Mouse (Mus musculus): ENCODE measurements at regions not wholly inside any gene's neighbourhood (a gene's known extent, or its start where the extent isn't known, plus 50 kb on each side); places are given as distances from the start of the nearest gene placed in this dataset.

DNA sequence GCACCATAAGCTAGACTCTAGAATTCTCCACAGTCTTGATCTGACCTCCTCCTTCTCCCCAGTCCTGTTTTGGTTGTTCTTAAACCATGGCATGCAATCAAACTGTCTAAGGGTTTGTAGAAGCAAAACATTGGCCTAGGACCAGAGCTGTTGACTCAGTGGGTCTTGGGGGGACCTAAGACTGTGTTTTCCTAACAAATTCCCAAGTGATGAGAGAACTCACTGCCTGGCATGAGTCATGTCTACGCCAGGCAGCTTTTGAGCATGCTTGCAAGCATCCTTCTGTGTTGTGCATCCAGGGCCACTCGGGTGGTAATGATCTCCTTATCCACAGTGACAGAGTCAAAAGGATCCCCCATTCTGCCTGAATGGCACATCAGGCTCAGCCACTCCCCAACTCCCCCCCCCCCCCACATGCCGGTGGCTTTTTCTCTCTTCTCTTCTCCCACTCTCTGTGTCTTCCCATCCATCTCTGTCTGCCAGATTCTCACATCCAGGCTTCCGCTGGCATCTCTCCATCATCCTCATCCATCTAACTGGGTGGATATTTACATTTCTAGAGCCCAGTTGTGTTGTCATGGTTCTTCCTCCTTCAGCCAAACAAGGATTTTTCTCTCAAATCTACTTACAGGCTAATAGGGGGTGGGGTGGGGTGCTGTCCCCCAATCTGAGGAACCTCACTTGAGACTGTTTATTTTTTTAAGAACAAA lies 246.1 kb upstream of the Cadm1 start:
- TF ChIP-seq CEBPB (IDR thresholded peaks at IDR 0.05; ENCODE audit: low read depth) = no peak
- no peak for TF ChIP-seq MAX (IDR thresholded peaks at IDR 0.05)
- no peak for TF ChIP-seq MYOG (IDR thresholded peaks at IDR 0.05; ENCODE audit: control insufficient read depth, extremely low read depth, insufficient read length)
- TF ChIP-seq USF1 (IDR thresholded peaks at IDR 0.05; ENCODE audit: low read depth) = no peak
- no peak for TF ChIP-seq MYOD1 (IDR thresholded peaks at IDR 0.05; ENCODE audit: control insufficient read depth, insufficient read length, low read depth)
- TF ChIP-seq FOSL1 (IDR thresholded peaks at IDR 0.05; ENCODE audit: insufficient read depth, low read length, poor library complexity, severe bottlenecking) = no peak
- no peak for TF ChIP-seq CTCF (IDR thresholded peaks at IDR 0.05; ENCODE audit: control insufficient read depth, insufficient read depth, insufficient read length)

DNA sequence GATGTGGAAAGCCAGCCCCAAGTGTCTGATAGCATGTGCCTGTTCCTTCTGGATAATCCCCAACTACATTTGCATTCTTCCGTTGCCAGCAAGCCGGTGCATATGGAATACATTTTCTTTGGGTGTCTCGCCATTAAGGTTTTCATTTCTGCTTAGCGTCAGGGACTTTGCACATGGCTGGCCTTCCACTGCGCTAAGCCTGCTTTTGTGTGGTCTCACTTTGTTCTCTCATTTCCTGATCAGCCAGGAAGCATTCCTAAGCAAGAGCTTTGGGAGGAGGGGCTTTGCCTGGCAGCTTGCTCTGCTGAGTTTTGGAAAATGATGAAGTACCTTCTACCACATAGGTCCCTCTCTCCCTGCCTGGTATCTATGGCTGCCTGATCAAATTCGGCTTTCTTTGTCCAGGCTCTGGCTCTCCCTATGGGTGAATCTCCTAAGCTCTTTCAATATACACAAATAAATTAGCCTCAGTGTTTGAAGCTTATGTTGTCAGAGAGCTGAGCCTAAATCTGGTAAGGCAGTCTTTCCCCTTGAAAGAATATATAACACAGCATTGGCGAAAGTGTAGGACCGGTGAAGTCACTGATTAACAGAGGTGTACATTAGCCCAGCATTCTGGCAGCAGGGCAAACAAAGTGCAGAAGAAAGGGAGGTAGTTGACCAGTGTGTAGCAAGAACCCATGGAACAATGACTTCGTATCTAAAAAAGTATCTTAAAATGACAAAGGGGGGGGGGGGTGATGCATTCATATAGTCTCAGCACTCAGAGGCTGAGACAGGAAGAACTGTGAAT lies 242.8 kb upstream of the Cadm1 start:
- TF ChIP-seq FOSL1 (IDR thresholded peaks at IDR 0.05; ENCODE audit: insufficient read depth, low read length, poor library complexity, severe bottlenecking) (no peak), MYOD1 (IDR thresholded peaks at IDR 0.05; ENCODE audit: control insufficient read depth, insufficient read length, low read depth) (no peak), CEBPB (IDR thresholded peaks at IDR 0.05; ENCODE audit: low read depth) (no peak), MYOG (IDR thresholded peaks at IDR 0.05; ENCODE audit: control insufficient read depth, extremely low read depth, insufficient read length) (no peak), CTCF (IDR thresholded peaks at IDR 0.05; ENCODE audit: control insufficient read depth, insufficient read depth, insufficient read length) (no peak), USF1 (IDR thresholded peaks at IDR 0.05; ENCODE audit: low read depth) (no peak), MAX (IDR thresholded peaks at IDR 0.05) (no peak)
- no peaks in the 10 kb centered on the region for H3K36me3 ChIP-seq (ENCODE audit: control insufficient read depth, insufficient read depth)
- H3K79me3 ChIP-seq (ENCODE audit: low read depth) = no peaks in the 10 kb centered on the region
- H3K4me3 ChIP-seq (ENCODE audit: insufficient read depth, poor library complexity, severe bottlenecking) = no peak overlapping the region
- H3ac ChIP-seq (ENCODE audit: control insufficient read depth, insufficient read length, low read depth) = no peak overlapping the region
- no peaks in the 10 kb centered on the region for H3K27me3 ChIP-seq (ENCODE audit: control insufficient read depth, insufficient read depth, insufficient read length)
- H3K79me2 ChIP-seq (ENCODE audit: control insufficient read depth, insufficient read depth) = no peaks in the 10 kb centered on the region

More for the DNA sequence above, 246.1 kb upstream of the Cadm1 start:
- H3ac ChIP-seq (ENCODE audit: control insufficient read depth, insufficient read length, low read depth) = no peak overlapping the region
- no peaks in the 10 kb centered on the region for H3K36me3 ChIP-seq (ENCODE audit: control insufficient read depth, insufficient read depth)
- no peaks in the 10 kb centered on the region for H3K79me2 ChIP-seq (ENCODE audit: control insufficient read depth, insufficient read depth)
- H3K79me3 ChIP-seq (ENCODE audit: low read depth) = no peaks in the 10 kb centered on the region
- H3K4me3 ChIP-seq (ENCODE audit: insufficient read depth, poor library complexity, severe bottlenecking) = no peak overlapping the region
- no peaks in the 10 kb centered on the region for H3K27me3 ChIP-seq (ENCODE audit: control insufficient read depth, insufficient read depth, insufficient read length)

DNA sequence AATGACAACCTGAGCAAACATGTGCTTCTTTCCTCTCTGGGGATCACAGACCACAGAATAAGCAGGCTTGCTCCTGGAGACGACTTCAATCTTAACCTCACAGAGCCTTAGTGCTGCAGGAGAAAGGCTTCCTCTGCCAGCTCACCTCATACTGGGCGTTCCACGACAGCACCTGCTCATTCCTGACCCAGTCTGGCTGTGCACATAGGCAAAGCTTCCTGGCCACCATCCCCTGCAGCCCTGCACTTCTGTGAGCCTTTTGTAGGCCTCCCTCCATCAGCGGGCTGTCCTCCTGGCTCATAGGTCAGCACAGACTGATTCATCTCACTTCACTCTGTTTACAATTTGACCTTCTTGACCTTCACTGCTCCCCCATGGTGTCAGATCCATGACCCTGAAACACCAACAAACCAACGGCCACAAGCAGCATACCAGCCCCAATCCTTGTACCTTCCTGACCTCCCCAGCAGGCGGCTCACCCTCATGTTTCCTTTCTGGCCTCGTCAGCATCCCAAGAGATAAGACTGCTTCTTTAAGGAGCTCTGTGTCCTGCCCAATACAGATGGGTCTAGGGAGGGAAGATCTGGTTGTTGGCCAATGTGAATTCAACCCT lies 241.3 kb upstream of the Cadm1 start:
- TF ChIP-seq MYOD1 (IDR thresholded peaks at IDR 0.05; ENCODE audit: control insufficient read depth, insufficient read length, low read depth) = no peak
- TF ChIP-seq MAX (IDR thresholded peaks at IDR 0.05) = no peak
- no peak for TF ChIP-seq CTCF (IDR thresholded peaks at IDR 0.05; ENCODE audit: control insufficient read depth, insufficient read depth, insufficient read length)
- TF ChIP-seq USF1 (IDR thresholded peaks at IDR 0.05; ENCODE audit: low read depth) = no peak
- no peak for TF ChIP-seq FOSL1 (IDR thresholded peaks at IDR 0.05; ENCODE audit: insufficient read depth, low read length, poor library complexity, severe bottlenecking)
- TF ChIP-seq MYOG (IDR thresholded peaks at IDR 0.05; ENCODE audit: control insufficient read depth, extremely low read depth, insufficient read length) = no peak
- no peak for TF ChIP-seq CEBPB (IDR thresholded peaks at IDR 0.05; ENCODE audit: low read depth)
- Histone ChIP-seq H3ac (ENCODE audit: control insufficient read depth, insufficient read length, low read depth) (no peak overlapping the region), H3K27me3 (ENCODE audit: control insufficient read depth, insufficient read depth, insufficient read length) (no peaks in the 10 kb centered on the region), H3K79me3 (ENCODE audit: low read depth) (no peaks in the 10 kb centered on the region), H3K36me3 (ENCODE audit: control insufficient read depth, insufficient read depth) (no peaks in the 10 kb centered on the region), H3K4me3 (ENCODE audit: insufficient read depth, poor library complexity, severe bottlenecking) (no peak overlapping the region), H3K79me2 (ENCODE audit: control insufficient read depth, insufficient read depth) (no peaks in the 10 kb centered on the region)

DNA sequence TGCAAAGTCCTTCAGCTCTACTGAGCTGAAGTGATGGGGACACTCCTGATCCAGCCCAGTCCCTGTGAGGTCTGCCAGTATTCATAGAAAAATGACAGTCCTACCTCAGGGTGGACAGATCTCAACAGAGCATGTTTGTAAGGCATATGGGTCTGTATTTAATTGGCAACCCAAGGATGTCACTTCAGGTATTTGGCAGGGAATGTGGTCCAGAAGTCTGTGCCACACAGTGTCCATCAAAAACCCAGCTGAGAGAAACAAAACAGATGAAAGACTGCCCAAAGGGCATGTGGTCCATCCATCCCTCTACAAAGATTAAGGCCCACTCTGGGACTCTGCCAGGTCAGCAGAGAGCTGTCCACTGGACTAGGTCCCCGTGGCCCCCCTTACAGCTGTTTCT lies 229.3 kb upstream of the Cadm1 start:
- Histone ChIP-seq H3K36me3 (ENCODE audit: control insufficient read depth, insufficient read depth) (no peaks in the 10 kb centered on the region), H3K79me2 (ENCODE audit: control insufficient read depth, insufficient read depth) (no peaks in the 10 kb centered on the region), H3ac (ENCODE audit: control insufficient read depth, insufficient read length, low read depth) (no peak overlapping the region), H3K27me3 (ENCODE audit: control insufficient read depth, insufficient read depth, insufficient read length) (peaks cover 5% of the 10 kb centered on the region), H3K79me3 (ENCODE audit: low read depth) (no peaks in the 10 kb centered on the region), H3K4me3 (ENCODE audit: insufficient read depth, poor library complexity, severe bottlenecking) (no peak overlapping the region)
- no peak for TF ChIP-seq MYOG (IDR thresholded peaks at IDR 0.05; ENCODE audit: control insufficient read depth, extremely low read depth, insufficient read length)
- TF ChIP-seq CEBPB (IDR thresholded peaks at IDR 0.05; ENCODE audit: low read depth) = no peak
- TF ChIP-seq USF1 (IDR thresholded peaks at IDR 0.05; ENCODE audit: low read depth) = no peak
- TF ChIP-seq MAX (IDR thresholded peaks at IDR 0.05) = no peak
- TF ChIP-seq FOSL1 (IDR thresholded peaks at IDR 0.05; ENCODE audit: insufficient read depth, low read length, poor library complexity, severe bottlenecking) = no peak
- no peak for TF ChIP-seq CTCF (IDR thresholded peaks at IDR 0.05; ENCODE audit: control insufficient read depth, insufficient read depth, insufficient read length)
- TF ChIP-seq MYOD1 (IDR thresholded peaks at IDR 0.05; ENCODE audit: control insufficient read depth, insufficient read length, low read depth) = no peak

- no peaks in the 10 kb centered on the region for H3K79me3 ChIP-seq (ENCODE audit: low read depth)
- no peak for TF ChIP-seq CTCF (IDR thresholded peaks at IDR 0.05; ENCODE audit: control insufficient read depth, insufficient read depth, insufficient read length)
- TF ChIP-seq MYOG (IDR thresholded peaks at IDR 0.05; ENCODE audit: control insufficient read depth, extremely low read depth, insufficient read length) = no peak
- TF ChIP-seq MAX (IDR thresholded peaks at IDR 0.05) = no peak
- TF ChIP-seq MYOD1 (IDR thresholded peaks at IDR 0.05; ENCODE audit: control insufficient read depth, insufficient read length, low read depth) = no peak
- no peak for TF ChIP-seq CEBPB (IDR thresholded peaks at IDR 0.05; ENCODE audit: low read depth)
- TF ChIP-seq USF1 (IDR thresholded peaks at IDR 0.05; ENCODE audit: low read depth) = no peak
- TF ChIP-seq FOSL1 (IDR thresholded peaks at IDR 0.05; ENCODE audit: insufficient read depth, low read length, poor library complexity, severe bottlenecking) = no peak
- no peaks in the 10 kb centered on the region for H3K27me3 ChIP-seq (ENCODE audit: control insufficient read depth, insufficient read depth, insufficient read length)
- no peak overlapping the region for H3ac ChIP-seq (ENCODE audit: control insufficient read depth, insufficient read length, low read depth)
- no peaks in the 10 kb centered on the region for H3K36me3 ChIP-seq (ENCODE audit: control insufficient read depth, insufficient read depth)
- H3K79me2 ChIP-seq (ENCODE audit: control insufficient read depth, insufficient read depth) = no peaks in the 10 kb centered on the region
- H3K4me3 ChIP-seq (ENCODE audit: insufficient read depth, poor library complexity, severe bottlenecking) = no peak overlapping the region
These were observed 222.7 kb upstream of the Cadm1 start for GRCm38 (mm10) chr9:47307125-47307751.
